Mouse (Mus musculus) kidney, postnatal 10 days (tissue): ENCODE data around the gene Cd69.

Experiments
- DNase-seq: peaks from one replicate; pipeline ENCODE4 v3.0.0; 2021; ENCODE audit warnings: mixed read lengths

Gene Cd69

DNA sequence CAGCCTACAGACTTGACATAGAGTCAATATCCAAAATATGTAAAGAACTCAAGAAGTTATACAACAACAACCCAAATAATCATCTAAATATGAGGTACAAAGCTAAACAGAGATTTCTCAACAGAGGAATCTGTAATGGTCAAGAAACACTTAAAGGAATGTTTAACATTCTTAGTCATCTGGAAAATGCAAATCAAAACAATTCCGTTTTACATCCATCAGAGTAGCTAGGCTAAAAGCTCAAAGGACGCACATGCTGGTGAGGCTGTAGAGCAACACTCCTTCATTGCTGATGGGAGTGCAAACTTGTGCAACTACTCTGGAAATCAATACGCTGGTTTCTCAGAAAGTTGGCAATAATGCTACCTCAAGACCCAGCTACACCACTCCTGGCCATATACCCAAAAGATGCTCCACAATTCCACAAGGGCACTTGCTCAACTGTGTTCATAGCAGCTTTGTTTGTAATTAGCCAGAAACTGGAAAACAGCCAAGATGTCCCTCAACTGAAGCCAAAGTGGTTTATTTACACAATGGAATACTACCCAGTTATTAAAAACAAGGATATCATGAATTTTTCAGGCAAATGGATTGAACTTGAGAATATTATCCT, 52.9 kb downstream of the Cd69 start:
- DNase-seq = no peak

GRCm38 (mm10) chr6:129221053-129221452, 54.2 kb downstream of the Cd69 start:
- DNase-seq = no peak

DNA sequence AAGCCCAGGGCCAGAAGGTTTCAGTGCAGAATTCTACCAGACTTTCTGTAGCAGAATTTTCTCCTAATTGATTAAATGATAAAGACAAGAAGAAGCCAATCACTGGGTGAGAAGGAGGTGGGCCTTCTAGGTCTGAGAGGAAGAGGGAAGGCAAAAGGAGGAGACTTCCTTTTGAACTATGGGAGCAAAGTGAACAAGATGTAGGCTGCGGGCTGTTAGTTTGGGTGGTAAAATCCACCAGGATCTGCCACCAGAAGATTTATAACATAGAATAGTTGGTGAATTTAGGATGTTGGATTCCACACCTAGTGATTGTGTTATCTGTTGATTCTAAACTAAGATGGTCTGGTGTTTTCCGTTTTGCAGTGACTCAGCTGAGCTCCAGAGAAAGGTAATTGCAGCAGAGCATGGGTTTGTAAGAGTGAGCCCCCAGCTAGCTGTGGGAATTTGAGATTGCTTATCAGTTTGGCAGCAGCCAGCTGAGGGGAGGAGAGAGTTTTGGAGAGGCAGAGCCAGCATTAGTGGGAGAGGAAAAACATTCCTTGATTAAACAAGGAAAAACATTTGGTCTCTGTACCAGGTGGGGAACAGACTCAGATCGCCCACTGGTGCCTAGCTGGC, 55.2 kb downstream of the Cd69 start:
- DNase-seq = no peak

GRCm38 (mm10) chr6:129218191-129218696, 57.0 kb downstream of the Cd69 start:
- no peak for DNase-seq
